Mouse (Mus musculus): ENCODE results near the gene Palm2.
"Not testable (repeated sequence)": the region's sequence is repeated elsewhere in the genome, so short reads cannot be mapped to it uniquely, and the experiment has no call there.

Palm2 gene

GRCm38 (mm10) chr4:57433941-57434704 is at the start of gene Palm2:
Palm2 (plus strand) TSS chr4:57434247.
- DNase-seq (ENCODE audit: low spot score in 2 of 2): peak; percentile 17 to 64

- no peak for DNase-seq (ENCODE audit: low spot score in 2 of 2)
These were observed 49.7 kb upstream of the Palm2 start for GRCm38 (mm10) chr4:57384355-57384754.

- DNase-seq (ENCODE audit: low spot score in 2 of 2): no peak
These were observed 42.9 kb upstream of the Palm2 start for GRCm38 (mm10) chr4:57391103-57391502.

GRCm38 (mm10) chr4:57396414-57396813 is 37.6 kb upstream of the Palm2 start:
- DNase-seq (ENCODE audit: low spot score in 2 of 2): no peak

DNA sequence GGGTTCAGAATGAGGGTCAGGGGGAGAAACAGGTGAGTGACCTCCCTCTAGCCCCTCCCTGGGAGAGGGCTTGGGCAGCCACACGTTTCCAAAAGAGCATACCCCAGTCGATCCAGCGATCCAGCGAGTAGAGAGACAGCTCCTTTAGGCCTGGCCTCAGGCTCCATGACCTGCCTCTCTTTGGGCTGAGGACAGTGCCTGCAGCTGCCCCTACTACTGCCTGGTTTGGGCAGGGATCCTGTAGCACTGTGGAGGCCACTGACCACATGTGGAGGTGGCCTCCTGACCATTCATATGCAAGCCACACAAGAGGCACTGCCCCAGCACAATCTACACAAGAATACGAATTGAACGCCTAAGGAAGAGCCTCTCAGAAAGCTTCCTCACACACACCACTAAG is 21.7 kb upstream of the Palm2 start:
- not testable (repeated sequence) for DNase-seq (ENCODE audit: low spot score in 2 of 2)

DNA sequence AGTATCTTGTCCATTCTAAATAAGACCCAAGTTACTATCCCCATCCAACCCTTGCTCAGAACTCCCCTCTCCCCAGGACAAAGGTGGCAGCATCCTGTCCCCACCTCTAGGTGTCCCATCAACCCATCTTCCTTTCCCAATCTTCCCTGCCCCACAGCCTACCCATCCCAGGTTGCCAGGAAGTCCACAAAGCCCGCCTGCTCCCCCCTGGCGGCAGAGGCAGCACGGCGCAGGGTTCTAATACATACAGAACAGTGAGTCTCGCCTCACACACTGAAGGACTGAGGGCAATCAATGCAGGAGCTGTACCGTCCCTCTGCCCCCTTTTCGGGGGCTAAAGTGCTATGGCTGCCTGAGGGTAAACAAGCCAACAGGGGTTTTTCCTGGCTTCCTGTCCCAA is 21.0 kb upstream of the Palm2 start:
- DNase-seq (ENCODE audit: low spot score in 2 of 2): no peak

DNA sequence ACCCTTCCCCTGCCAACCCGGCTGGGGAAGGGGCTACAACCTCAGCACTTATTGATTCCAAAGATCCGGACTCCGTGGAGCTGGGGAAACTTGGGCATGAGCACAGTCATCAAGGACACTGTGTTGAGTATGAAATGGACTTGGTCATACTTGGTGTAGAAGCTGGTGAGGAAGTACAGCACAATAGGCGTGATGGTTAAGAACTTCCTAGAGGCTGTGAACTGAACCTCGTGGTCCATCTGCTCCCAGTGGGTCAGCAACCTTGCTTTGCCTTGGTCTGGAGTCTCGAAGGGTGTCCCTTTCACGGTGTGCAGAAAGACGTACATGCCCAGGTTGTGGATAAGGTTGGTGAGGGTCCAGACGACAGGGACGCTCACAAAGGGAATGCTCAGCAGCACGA is 20.4 kb upstream of the Palm2 start:
- DNase-seq (ENCODE audit: low spot score in 2 of 2): not testable (repeated sequence)

- no peak for DNase-seq (ENCODE audit: low spot score in 2 of 2)
These were observed 10.0 kb upstream of the Palm2 start for GRCm38 (mm10) chr4:57424011-57424410.

DNA sequence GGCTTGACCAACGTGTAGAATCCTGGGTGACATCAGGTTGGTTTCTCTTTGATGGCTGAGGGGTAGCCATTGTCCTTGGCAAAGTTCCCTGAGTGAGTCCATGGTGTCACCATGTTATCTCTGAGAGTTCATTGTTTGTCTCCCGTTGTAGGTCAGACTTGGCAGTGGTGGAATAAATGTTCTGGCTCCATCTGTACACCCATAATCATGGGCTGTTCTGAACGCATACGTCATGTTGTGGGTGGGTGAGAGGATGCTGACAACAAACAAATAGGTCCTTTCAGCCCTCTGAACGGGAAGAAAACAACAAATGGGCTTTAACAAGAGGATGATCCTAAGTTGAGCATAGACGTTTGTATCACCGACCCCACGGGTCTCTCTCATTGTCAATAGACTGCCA is 5.7 kb upstream of the Palm2 start:
- DNase-seq (ENCODE audit: low spot score in 2 of 2): no peak

DNA sequence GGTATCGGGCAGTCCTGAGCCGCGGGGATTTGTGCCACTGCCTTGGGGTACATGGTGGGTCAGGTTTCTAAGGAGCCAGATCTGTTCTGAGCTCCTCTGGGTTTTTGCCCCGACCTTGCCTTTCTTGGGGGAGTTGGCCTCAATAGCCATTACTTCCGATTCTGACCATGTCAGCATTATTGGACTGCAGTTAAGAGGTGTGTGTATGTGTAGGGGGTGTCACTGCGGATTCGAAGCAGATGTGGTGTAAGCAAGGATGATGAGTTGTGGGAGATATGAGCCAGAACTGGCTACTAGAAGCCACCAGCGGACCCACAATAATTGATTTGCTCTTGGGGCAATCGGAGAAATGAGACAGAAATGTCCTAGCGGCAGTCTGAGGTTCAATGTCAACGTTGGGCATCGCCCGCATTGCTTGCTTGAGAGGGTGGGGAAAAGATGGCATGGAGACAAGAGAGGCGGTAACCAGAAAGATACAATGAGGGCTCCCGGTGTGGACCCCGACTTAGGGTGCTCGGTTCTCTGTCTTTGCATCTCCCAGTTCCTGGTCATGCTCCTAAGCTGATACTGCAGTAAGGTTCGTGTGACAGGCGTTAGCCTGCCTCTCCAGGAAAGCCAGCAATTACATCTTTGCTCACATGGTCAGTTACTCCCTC is 786 bp downstream of the Palm2 start:
- no peak for DNase-seq (ENCODE audit: low spot score in 2 of 2)

DNA sequence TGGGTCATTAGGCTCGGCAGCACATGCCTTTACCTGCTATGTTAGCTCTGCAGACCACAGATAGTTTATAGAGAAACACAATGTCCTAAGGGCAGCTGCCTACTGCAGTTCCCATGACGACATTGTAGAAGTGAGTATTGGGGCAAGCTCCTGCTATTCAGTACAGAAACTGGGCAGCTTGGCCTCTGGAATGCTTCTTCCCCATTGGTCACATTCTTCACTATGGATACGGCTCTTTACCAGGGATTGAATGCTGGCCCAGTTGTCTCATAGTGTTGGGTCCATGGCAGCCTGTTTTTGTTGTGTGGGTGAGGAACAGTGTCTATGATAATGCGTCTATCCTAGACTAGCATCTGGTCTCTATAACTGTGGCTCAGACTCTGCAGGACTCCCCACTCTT is 2.2 kb downstream of the Palm2 start:
- DNase-seq (ENCODE audit: low spot score in 2 of 2): no peak

DNA sequence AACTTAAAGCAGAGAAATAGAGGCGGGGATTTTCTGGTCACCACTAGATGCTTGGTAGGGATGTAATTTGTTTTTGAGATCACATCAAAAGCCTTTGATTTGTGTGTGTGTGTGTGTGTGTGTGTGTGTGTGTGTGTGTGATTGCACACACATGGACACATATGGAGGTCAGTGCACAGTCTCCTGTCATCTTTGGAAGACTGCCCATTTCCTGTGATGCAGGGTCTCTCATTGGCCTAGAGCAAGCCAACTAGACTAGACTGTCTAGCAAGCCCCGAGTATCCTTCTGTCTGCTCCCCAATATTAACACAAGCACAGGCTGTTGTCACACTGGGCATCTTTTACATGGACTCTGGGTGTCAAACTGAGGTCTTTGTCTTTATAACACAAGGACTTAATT is 12.0 kb downstream of the Palm2 start:
- DNase-seq (ENCODE audit: low spot score in 2 of 2): no peak

- no peak for DNase-seq (ENCODE audit: low spot score in 2 of 2)
These were observed 12.9 kb downstream of the Palm2 start for GRCm38 (mm10) chr4:57446854-57447444.

DNA sequence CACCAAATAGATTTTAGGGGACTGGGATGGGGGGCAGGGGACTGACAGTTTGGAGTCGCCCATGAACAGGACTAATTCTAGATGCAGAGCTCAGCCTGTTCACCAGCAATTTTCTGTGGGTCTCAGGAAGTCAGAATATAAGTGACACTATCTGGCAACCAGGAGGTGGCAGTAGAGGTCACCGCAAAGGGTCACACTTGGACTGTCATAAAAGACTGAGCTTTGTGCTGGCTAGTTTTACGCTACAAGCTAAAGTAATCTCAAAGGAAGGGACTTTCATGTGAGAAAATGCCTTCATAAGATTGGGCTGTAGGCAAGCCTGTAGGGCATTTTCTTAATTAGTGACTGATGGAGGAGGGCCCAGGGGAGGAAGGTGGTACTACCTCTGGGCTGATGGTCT is 17.8 kb downstream of the Palm2 start:
- no peak for DNase-seq (ENCODE audit: low spot score in 2 of 2)

GRCm38 (mm10) chr4:57452661-57453060 is 18.6 kb downstream of the Palm2 start:
- DNase-seq (ENCODE audit: low spot score in 2 of 2): no peak

GRCm38 (mm10) chr4:57462378-57462777 is 28.3 kb downstream of the Palm2 start:
- DNase-seq (ENCODE audit: low spot score in 2 of 2): no peak

GRCm38 (mm10) chr4:57482435-57482834 is 48.4 kb downstream of the Palm2 start:
- no peak for DNase-seq (ENCODE audit: low spot score in 2 of 2)

DNA sequence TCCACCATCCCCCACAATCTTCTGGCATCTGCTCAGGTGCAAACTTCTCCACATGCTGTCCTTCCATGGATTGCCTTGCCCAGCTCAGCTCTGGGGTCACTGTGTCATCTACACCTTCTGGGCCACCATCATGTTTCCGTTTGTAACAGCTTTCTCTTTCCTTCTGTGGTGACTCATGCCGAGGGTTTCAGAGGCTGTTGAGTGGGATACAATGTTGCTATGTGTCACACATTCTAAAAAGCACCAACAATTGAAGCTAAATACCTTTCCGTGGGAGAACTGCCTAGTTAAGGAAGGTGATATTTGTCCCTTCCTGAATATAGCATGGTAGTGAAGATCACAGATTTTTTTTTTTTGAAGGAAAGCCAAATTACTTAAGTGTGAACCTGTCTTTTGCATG is 52.3 kb downstream of the Palm2 start:
- DNase-seq (ENCODE audit: low spot score in 2 of 2): no peak

GRCm38 (mm10) chr4:57489887-57490286 is 55.8 kb downstream of the Palm2 start:
- DNase-seq (ENCODE audit: low spot score in 2 of 2): no peak

GRCm38 (mm10) chr4:57504792-57505191 is 70.7 kb downstream of the Palm2 start:
- no peak for DNase-seq (ENCODE audit: low spot score in 2 of 2)

DNA sequence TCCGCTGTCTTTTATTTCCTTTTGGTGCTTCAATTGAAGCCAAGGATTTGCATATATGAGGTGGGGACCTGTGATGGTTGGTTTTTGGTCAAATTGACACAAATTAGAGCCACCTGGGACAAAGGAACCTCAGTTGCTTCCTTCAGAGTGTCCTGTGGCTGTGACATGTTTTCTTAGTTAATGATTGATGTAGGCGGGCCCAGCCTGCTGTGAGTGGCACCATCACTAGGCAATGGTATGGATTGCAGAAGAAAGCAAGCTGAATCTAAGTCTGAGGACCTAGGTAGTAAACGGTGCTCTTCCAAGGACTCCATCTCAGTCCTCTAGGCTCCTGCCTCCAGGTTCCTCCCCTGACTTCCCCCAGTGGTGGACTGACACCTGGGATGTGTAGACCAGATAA is 76.5 kb downstream of the Palm2 start:
- no peak for DNase-seq (ENCODE audit: low spot score in 2 of 2)

DNA sequence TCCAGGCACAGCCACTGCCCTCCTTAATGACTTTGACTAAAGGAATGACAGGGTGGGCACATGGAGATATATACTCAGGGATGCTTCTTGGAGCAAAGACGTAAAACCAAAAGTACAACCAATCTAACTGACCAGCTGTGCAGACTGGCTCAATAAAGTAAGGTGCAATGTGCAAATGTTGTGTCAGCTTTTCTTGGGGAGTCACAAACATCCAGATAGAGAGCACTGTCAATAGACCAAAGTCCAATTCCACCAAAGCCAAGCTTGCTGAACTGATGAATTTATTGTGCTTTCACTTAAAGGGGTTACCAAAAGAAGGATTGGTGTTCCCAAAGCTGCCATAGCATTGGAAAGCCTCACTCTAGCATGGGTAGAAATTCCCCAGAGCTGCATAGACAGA is 77.7 kb downstream of the Palm2 start:
- DNase-seq (ENCODE audit: low spot score in 2 of 2): no peak
